Mouse (Mus musculus) hindbrain, embryonic 16.5 days (tissue): Measurements from ENCODE around the gene Mrpl58. TPM values are rescaled to one million over a fixed set of nuclear protein-coding genes. Genes with fewer than 3 reads are reported as not detected.

Experiments
- ATAC-seq: fragments of 200-750 bp; cut with Nextera tagmentation; 2 replicates; pipeline ENCODE4 v1.8.0; 2017; ENCODE audit warnings: moderate TSS enrichment, moderate library complexity
- H3K27ac ChIP-seq: fragments of 300-500 bp; sonication (generic); 2 replicates; pipeline ENCODE4 v1.5.1; 2014; ENCODE audit warnings: low read depth, mild to moderate bottlenecking, control low read depth, low read length, moderate library complexity
- H3K27me3 ChIP-seq: fragments of 300-500 bp; sonication (generic); replicated peaks from 2 replicates; pipeline ENCODE4 v1.6.1; 2014; ENCODE audit warnings: low read length; ENCODE audit not compliant: control insufficient read depth, insufficient read depth
- H3K36me3 ChIP-seq: fragments of 300-500 bp; sonication (generic); 2 replicates; pipeline ENCODE4 v1.6.1; 2014; ENCODE audit warnings: mild to moderate bottlenecking, low read length, moderate library complexity, mixed read lengths; ENCODE audit not compliant: control insufficient read depth, insufficient read depth
- H3K4me1 ChIP-seq: fragments of 300-500 bp; sonication (generic); 2 replicates; pipeline ENCODE4 v1.6.1; 2014; ENCODE audit warnings: low read depth, low read length; ENCODE audit not compliant: control insufficient read depth, insufficient read depth
- H3K4me2 ChIP-seq: fragments of 300-500 bp; sonication (generic); 2 replicates; pipeline ENCODE4 v1.6.1; 2014; ENCODE audit warnings: mild to moderate bottlenecking, low read length, control low read depth, moderate library complexity
- H3K4me3 ChIP-seq: fragments of 300-500 bp; sonication (generic); 2 replicates; pipeline ENCODE4 v1.5.1; 2014; ENCODE audit warnings: mild to moderate bottlenecking, low read length, control low read depth, moderate library complexity
- H3K9ac ChIP-seq: fragments of 300-500 bp; sonication (generic); 2 replicates; pipeline ENCODE4 v1.6.1; 2014; ENCODE audit warnings: low read depth, mild to moderate bottlenecking, control low read depth, low read length, moderate library complexity
- H3K9me3 ChIP-seq: fragments of 300-500 bp; sonication (generic); 2 replicates; pipeline ENCODE4 v1.6.1; 2014; ENCODE audit warnings: mild to moderate bottlenecking, low read length, moderate library complexity; ENCODE audit not compliant: control insufficient read depth
- WGBS: fragments of 180-500 bp; shearing (Covaris S2); extraction: QIAGEN DNeasy Blood & Tissue Kit; methylation state at CpG from one replicate; pipeline ENCODE4 v1.1.7; 2014; 5-methylcytosine and 5-hydroxymethylcytosine counted together
- polyA plus RNA-seq: library from polyadenylated mRNA; unstranded; fragments of >200 nt; fragmentation: Nextera tagmentation; extraction: Ambion mirVana; gene quantifications from 2 replicates; pipeline ENCODE4 v1.2.1, GENCODE M21; 2015

Mrpl58 gene
- polyA plus RNA-seq, 1 experiment from 2014 or later = 185 TPM

DNA sequence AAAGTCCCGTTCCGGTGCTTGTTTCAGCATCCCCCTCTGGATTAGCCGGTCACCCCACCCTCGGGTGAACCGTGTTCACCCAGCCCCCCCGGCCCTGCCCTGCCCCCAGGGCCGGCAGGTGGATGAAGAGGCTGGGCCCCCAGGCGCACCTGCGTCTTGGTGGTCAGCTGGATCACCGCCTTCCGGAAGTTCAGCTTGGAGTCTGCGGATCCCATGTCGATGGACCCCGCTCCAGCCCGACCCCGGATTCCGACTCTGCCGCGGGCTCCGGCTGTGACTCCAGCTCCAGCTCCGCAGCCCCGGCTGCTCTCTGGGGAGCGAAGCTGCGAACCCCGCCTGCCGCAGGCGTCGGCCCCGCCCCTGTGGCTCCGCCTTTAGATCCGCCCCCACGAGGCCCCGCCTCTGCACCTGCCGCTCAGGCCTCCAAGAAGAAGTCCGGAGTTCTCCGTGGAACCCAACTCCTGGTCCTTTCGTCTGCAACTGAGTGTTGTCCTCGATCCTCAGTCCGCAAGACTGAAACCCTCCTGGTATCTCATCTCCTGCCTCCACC, 36.1 kb upstream of the Mrpl58 start, which contains the start of gene Hid1:
TSS of gene Hid1 (minus strand) at position 362 of the 550 bp plus-strand sequence.
- under 1% methylated on average over 32 of the region's 39 CpGs for WGBS
- Histone ChIP-seq H3K9ac (peak within 1 kb of the TSS; percentile 88), H3K36me3 (no peaks in the 10 kb centered on the region), H3K9me3 (no peaks in the 10 kb centered on the region), H3K27me3 (no peaks in the 10 kb centered on the region), H3K27ac (peak within 1 kb of the TSS; percentile 90), H3K4me1 (peaks cover 18% of the 10 kb centered on the region), H3K4me3 (peak within 1 kb of the TSS; percentile 78), H3K4me2 (peak within 1 kb of the TSS; percentile 86)
- ATAC-seq = peak; percentile 81

DNA sequence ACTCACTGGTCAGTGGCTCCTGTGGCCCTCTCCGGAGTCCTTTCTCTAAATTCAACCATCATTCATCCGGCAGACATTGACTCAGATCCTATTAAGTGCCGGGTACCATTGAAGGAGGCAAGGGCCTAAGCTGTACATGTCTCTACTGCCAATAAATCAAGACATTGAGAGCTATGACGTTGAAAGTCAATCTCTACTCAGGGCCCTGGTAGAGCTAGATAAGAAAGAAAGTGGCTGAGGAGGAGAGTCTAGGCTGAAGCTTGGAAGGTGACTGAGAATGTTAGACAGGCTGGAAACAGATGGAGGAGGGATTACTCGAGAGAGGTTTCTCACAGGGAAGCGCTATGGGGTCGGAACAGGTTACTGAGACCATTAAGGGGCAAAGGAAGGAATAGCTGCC, 33.2 kb upstream of the Mrpl58 start:
- no peak for ATAC-seq

DNA sequence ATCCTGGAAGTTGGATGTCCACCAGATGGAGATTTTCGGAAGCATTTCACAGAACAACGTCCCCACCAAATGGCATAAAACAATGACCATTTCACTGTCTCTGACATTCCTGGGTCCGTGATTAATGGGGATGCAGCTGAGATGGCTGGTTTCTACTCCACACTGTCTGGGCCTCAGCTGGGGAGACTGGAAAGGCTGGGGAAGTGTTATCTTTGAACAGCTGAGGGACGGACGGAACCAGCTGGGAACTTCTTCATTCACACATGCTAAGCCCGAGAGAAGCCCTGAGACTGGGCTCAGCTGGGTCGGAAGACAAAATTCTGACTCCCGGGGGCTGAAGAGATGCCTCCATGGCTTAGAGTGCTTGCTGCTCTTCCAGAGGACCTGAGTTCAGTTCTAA, 32.2 kb upstream of the Mrpl58 start:
- peaks cover 4% of the 10 kb centered on the region for H3K27me3 ChIP-seq
- H3K4me2 ChIP-seq = no peak overlapping the region
- 56% methylated on average over 8 of the region's 8 CpGs for WGBS
- peaks cover 16% of the 10 kb centered on the region for H3K4me1 ChIP-seq
- no peaks in the 10 kb centered on the region for H3K36me3 ChIP-seq
- H3K27ac ChIP-seq = no peak overlapping the region
- H3K4me3 ChIP-seq = no peak overlapping the region
- H3K9me3 ChIP-seq = no peaks in the 10 kb centered on the region
- H3K9ac ChIP-seq = no peak overlapping the region
- no peak for ATAC-seq

More for the DNA sequence above, 33.2 kb upstream of the Mrpl58 start:
- no peak overlapping the region for H3K4me2 ChIP-seq
- 52% methylated on average over 7 of the region's 7 CpGs for WGBS
- H3K9me3 ChIP-seq = no peaks in the 10 kb centered on the region
- H3K9ac ChIP-seq = no peak overlapping the region
- H3K27me3 ChIP-seq = no peaks in the 10 kb centered on the region
- H3K4me1 ChIP-seq = peaks cover 26% of the 10 kb centered on the region
- no peak overlapping the region for H3K27ac ChIP-seq
- H3K4me3 ChIP-seq = no peak overlapping the region
- H3K36me3 ChIP-seq = no peaks in the 10 kb centered on the region

DNA sequence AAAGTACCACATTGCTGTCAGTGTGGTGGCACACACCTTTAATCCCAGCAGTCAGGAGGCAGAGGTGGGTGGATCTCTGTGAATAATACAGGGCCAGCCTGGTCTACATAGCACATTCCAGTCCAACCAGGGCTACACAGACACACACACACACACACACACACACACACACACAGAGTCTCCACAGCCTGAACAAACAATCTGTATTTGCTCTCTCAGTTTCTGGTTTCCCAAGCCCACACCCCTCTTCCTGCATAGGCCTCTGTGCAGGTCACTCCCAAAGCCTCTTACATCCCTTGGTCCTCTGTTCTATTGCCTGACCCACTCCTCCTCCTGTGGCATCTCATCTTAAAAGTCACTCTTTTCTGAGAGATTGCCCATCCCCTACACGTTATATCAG, 31.5 kb upstream of the Mrpl58 start:
- H3K27me3 ChIP-seq = peaks cover 4% of the 10 kb centered on the region
- H3K27ac ChIP-seq = no peak overlapping the region
- peaks cover 12% of the 10 kb centered on the region for H3K4me1 ChIP-seq
- no peak for ATAC-seq
- H3K9me3 ChIP-seq = no peaks in the 10 kb centered on the region
- H3K9ac ChIP-seq = no peak overlapping the region
- H3K36me3 ChIP-seq = no peaks in the 10 kb centered on the region
- H3K4me3 ChIP-seq = no peak overlapping the region
- no peak overlapping the region for H3K4me2 ChIP-seq
- 74% methylated on average over 1 of the region's 1 CpGs for WGBS

DNA sequence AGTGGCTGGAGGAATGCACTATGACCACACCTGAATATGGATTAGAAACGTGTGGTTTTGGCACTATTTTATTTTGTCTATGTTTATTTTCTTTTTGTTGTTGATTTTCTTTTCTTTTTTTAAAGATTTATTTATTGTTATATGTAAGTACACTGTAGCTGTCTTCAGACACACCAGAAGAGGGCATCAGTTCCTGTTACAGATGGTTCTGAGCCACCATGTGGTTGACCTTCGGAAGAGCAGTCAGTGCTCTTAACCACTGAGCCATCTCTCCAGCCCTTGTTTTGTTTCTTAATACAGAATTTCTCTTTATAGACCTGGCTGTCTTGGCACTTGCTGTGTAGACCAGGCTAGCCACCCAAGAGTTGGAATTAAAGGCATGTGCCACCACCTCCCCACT, 30.8 kb upstream of the Mrpl58 start:
- H3K27ac ChIP-seq = no peak overlapping the region
- ATAC-seq = no peak
- no peak overlapping the region for H3K9ac ChIP-seq
- no peak overlapping the region for H3K4me3 ChIP-seq
- WGBS = 49% methylated on average over 2 of the region's 2 CpGs
- H3K4me2 ChIP-seq = no peak overlapping the region
- H3K36me3 ChIP-seq = no peaks in the 10 kb centered on the region
- peaks cover 12% of the 10 kb centered on the region for H3K4me1 ChIP-seq
- peaks cover 4% of the 10 kb centered on the region for H3K27me3 ChIP-seq
- H3K9me3 ChIP-seq = no peaks in the 10 kb centered on the region

DNA sequence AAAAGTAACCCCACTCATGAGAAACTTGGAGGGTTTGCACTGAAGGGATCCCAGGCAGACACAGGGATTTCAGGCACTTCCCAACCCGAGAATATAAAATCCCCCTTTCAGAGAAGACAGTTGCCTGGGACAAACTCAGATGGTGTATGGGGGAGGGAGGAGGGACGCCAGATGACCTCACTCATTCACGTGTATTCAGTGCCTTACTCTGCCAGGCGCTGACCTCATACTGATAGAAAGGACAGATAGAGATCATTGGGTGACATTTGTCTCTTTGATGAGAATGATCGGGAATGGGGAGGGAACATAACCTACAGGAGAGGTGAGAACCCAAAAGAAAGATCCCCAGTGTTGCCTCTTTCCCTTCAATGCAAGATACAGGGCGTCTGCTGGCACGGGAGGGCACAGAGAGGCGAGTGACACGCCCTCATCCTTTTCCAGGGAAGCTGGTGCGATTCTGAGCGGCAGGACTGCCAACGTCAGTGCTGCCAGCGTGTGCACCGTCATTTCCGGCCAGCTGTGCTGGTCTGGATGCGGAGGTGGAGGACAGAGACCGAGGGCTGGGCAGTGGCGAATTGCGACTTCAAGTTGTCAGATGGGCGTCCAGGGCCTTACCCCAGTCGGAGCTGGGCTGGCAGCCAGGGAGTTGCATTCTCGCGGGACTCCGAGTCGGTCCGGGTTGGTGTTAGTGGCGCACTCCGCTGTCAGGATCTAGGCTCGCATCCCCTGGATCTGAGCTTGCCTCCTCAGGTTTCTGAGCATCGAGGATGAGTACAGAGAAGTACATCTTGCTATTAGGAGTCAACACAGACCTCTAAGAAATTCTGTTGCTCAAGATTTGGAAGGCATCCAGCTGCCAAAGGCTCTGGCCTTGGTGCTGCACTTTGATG, 29.5 kb upstream of the Mrpl58 start:
- Histone ChIP-seq H3K4me2 (peak overlapping the region; percentile 75), H3K27ac (peak overlapping the region; percentile 76), H3K9me3 (no peaks in the 10 kb centered on the region), H3K27me3 (peaks cover 4% of the 10 kb centered on the region), H3K4me1 (peaks cover 12% of the 10 kb centered on the region), H3K9ac (peak overlapping the region; percentile 71), H3K4me3 (peak overlapping the region; percentile 46), H3K36me3 (no peaks in the 10 kb centered on the region)
- WGBS = under 1% methylated on average over 28 of the region's 30 CpGs
- ATAC-seq = peak; percentile 86

DNA sequence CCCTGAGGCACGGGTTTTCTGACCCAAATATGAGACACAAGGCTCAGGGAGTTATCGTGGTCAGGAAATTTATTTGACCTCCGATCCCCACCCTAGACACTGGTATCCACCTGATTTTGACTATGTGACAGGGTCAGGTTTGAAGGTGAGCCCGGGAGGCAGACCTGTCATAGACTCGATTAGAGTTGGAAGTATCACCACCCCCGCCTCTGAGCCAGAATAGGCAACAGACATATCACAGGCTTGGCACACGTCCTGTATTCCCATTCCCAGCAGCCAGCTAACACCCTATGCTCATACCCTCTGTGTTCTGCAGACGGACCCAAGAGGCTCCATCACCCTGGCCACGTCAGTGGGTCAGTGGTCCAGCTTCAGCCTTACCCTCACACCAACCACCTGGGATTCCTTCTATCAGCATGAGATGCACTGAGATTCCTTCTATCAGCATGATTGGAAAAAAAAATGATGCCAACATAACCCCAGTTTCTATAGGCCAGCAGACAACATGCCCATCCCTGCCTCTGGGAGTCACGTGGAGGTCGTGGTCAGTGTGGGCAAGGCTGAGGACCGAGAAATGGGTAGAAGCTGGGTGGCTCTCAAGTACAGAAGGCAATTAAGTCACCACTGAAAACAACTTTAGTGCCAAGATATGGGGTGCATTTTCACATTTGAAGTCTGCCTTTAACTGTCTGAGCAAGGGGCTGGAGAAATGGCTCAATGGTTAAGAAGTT, 28.7 kb upstream of the Mrpl58 start:
- peaks cover 12% of the 10 kb centered on the region for H3K4me1 ChIP-seq
- no peaks in the 10 kb centered on the region for H3K9me3 ChIP-seq
- peak; percentile 19; the same call in 1 of the 2 replicates for ATAC-seq
- peak overlapping the region; percentile 76 for H3K27ac ChIP-seq
- 65% methylated on average over 12 of the region's 12 CpGs for WGBS
- H3K27me3 ChIP-seq = peaks cover 4% of the 10 kb centered on the region
- peak overlapping the region; percentile 46 for H3K4me3 ChIP-seq
- H3K4me2 ChIP-seq = peak overlapping the region; percentile 75
- H3K36me3 ChIP-seq = no peaks in the 10 kb centered on the region
- H3K9ac ChIP-seq = peak overlapping the region; percentile 71

DNA sequence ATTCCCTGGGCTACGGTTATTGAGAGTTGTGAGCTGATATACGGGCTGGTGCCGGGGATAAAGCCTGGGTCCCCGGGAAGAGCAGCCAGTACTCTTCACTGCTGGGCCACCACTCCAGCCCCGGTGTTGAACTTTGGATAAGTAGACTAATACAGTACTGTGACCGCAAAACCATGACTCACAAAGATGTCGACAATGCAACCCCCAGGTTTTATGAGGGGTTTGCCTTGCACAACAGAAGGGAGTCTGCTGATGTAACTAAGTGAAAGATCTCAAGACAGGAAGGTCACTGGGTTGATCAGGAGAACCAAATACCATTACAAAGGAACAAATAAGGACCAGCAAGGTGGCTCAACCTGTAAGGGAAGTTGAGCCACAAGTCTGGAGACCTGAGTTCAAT, 26.8 kb upstream of the Mrpl58 start:
- 67% methylated on average over 7 of the region's 7 CpGs for WGBS
- Histone ChIP-seq H3K27me3 (peaks cover 4% of the 10 kb centered on the region), H3K4me3 (no peak overlapping the region), H3K36me3 (no peaks in the 10 kb centered on the region), H3K9me3 (no peaks in the 10 kb centered on the region), H3K4me1 (peaks cover 14% of the 10 kb centered on the region), H3K4me2 (no peak overlapping the region), H3K27ac (no peak overlapping the region), H3K9ac (no peak overlapping the region)
- ATAC-seq = no peak

DNA sequence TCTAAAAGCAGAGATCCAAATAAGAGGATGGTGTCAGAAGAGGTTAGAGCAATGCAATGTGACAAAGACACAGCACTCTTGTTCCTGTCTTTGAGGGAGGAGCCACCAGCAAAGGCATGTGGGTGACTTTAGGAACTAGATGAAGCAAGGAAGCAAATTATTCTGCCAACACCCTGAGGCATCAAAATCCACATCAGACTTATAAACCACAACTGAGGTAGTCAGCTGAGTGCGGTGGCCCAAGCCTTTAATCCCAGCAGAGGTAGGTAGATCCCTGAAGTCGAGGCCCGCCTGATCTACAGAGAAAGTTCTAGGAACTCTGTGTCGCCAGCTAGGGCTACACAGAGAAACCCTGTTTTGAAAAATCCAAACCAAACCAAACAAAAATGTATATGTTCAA, 26.3 kb upstream of the Mrpl58 start:
- no peaks in the 10 kb centered on the region for H3K36me3 ChIP-seq
- no peak overlapping the region for H3K9ac ChIP-seq
- ATAC-seq = no peak
- WGBS = 87% methylated on average over 4 of the region's 4 CpGs
- no peaks in the 10 kb centered on the region for H3K9me3 ChIP-seq
- H3K27ac ChIP-seq = no peak overlapping the region
- peaks cover 4% of the 10 kb centered on the region for H3K27me3 ChIP-seq
- H3K4me1 ChIP-seq = peaks cover 14% of the 10 kb centered on the region
- no peak overlapping the region for H3K4me3 ChIP-seq
- H3K4me2 ChIP-seq = no peak overlapping the region
